Mouse (Mus musculus) erythroblast, embryonic 14.5 days (primary cell): ENCODE measurements around the gene Nuak1. TPM values are rescaled to one million over a fixed set of nuclear protein-coding genes. Genes with fewer than 3 reads are reported as not detected.

Experiments
- H3K27me3 ChIP-seq: 2 replicates; pipeline ENCODE4 v1.6.1; 2012; ENCODE audit warnings: inconsistent platforms; ENCODE audit not compliant: control insufficient read depth
- H3K36me3 ChIP-seq: 2 replicates; pipeline ENCODE4 v1.6.1; 2012; ENCODE audit warnings: mild to moderate bottlenecking, inconsistent platforms; ENCODE audit not compliant: control insufficient read depth
- H3K4me1 ChIP-seq: 2 replicates; pipeline ENCODE4 v1.6.1; 2012; ENCODE audit warnings: inconsistent platforms; ENCODE audit not compliant: control insufficient read depth
- H3K4me3 ChIP-seq: replicated peaks from 2 replicates; pipeline ENCODE3; 2012; ENCODE audit warnings: moderate library complexity, mild to moderate bottlenecking, inconsistent platforms
- H3K9me3 ChIP-seq: 2 replicates; pipeline ENCODE4 v1.6.1; 2012; ENCODE audit warnings: low read length, inconsistent platforms, mixed read lengths; ENCODE audit not compliant: control insufficient read depth
- GATA1 ChIP-seq: IDR thresholded peaks from 2 replicates; pipeline ENCODE4 v1.6.1; 2012; ENCODE audit warnings: low read length, inconsistent platforms, mixed read lengths
- TAL1 ChIP-seq: IDR thresholded peaks from 3 replicates; pipeline ENCODE4 v1.6.1; 2012; ENCODE audit warnings: low read length, inconsistent platforms, mixed read lengths
- polyA plus RNA-seq: library from polyadenylated mRNA; stranded (reverse); fragments of >175 nt; gene quantifications from 2 replicates; pipeline ENCODE4 v1.2.3, GENCODE M21; 2012

Nuak1 gene
- polyA plus RNA-seq, 1 experiment = 0.03 TPM

GRCm38 (mm10) chr10:84451883-84452282, 11.5 kb upstream of the Nuak1 start:
- no peak overlapping the region for H3K4me3 ChIP-seq
- no peak for TF ChIP-seq GATA1
- TF ChIP-seq TAL1 = no peak
- H3K4me1 ChIP-seq = no peaks in the 10 kb centered on the region
- H3K27me3 ChIP-seq = no peaks in the 10 kb centered on the region
- H3K9me3 ChIP-seq = no peaks in the 10 kb centered on the region
- H3K36me3 ChIP-seq = no peaks in the 10 kb centered on the region

GRCm38 (mm10) chr10:84450654-84451053, 10.3 kb upstream of the Nuak1 start:
- Histone ChIP-seq H3K4me1 (no peaks in the 10 kb centered on the region), H3K4me3 (no peak overlapping the region), H3K27me3 (no peaks in the 10 kb centered on the region), H3K9me3 (no peaks in the 10 kb centered on the region), H3K36me3 (no peaks in the 10 kb centered on the region)
- TF ChIP-seq GATA1 (no peak), TAL1 (no peak)

GRCm38 (mm10) chr10:84449733-84450132, 9.3 kb upstream of the Nuak1 start:
- Histone ChIP-seq H3K4me1 (no peaks in the 10 kb centered on the region), H3K4me3 (no peak overlapping the region), H3K9me3 (no peaks in the 10 kb centered on the region), H3K36me3 (no peaks in the 10 kb centered on the region), H3K27me3 (no peaks in the 10 kb centered on the region)
- TF ChIP-seq GATA1 (no peak), TAL1 (no peak)

- Histone ChIP-seq H3K36me3 (no peaks in the 10 kb centered on the region), H3K4me1 (no peaks in the 10 kb centered on the region), H3K9me3 (no peaks in the 10 kb centered on the region), H3K27me3 (peaks cover 6% of the 10 kb centered on the region), H3K4me3 (no peak overlapping the region)
- TF ChIP-seq TAL1 = no peak
- no peak for TF ChIP-seq GATA1
Observed at GRCm38 (mm10) chr10:84447411-84447821, 7.0 kb upstream of the Nuak1 start.

- H3K4me3 ChIP-seq = no peak overlapping the region
- no peaks in the 10 kb centered on the region for H3K36me3 ChIP-seq
- TF ChIP-seq GATA1 = no peak
- H3K9me3 ChIP-seq = no peaks in the 10 kb centered on the region
- no peaks in the 10 kb centered on the region for H3K4me1 ChIP-seq
- peaks cover 13% of the 10 kb centered on the region for H3K27me3 ChIP-seq
Observed at GRCm38 (mm10) chr10:84446661-84447060, 6.3 kb upstream of the Nuak1 start.

GRCm38 (mm10) chr10:84444396-84444795, 4.0 kb upstream of the Nuak1 start:
- no peaks in the 10 kb centered on the region for H3K9me3 ChIP-seq
- H3K27me3 ChIP-seq = peaks cover 36% of the 10 kb centered on the region
- peaks cover 2% of the 10 kb centered on the region for H3K4me1 ChIP-seq
- TF ChIP-seq TAL1 = no peak
- TF ChIP-seq GATA1 = no peak
- H3K4me3 ChIP-seq = no peak overlapping the region
- H3K36me3 ChIP-seq = no peaks in the 10 kb centered on the region

GRCm38 (mm10) chr10:84441846-84442245, 1.4 kb upstream of the Nuak1 start:
- no peaks in the 10 kb centered on the region for H3K36me3 ChIP-seq
- TF ChIP-seq GATA1 (no peak), TAL1 (no peak)
- no peak overlapping the region for H3K4me3 ChIP-seq
- H3K9me3 ChIP-seq = no peaks in the 10 kb centered on the region
- H3K4me1 ChIP-seq = peaks cover 2% of the 10 kb centered on the region
- peaks cover 50% of the 10 kb centered on the region for H3K27me3 ChIP-seq

- peak overlapping the region; percentile 56 for H3K4me3 ChIP-seq
- H3K4me1 ChIP-seq = peaks cover 2% of the 10 kb centered on the region
- no peaks in the 10 kb centered on the region for H3K9me3 ChIP-seq
- TF ChIP-seq GATA1 (no peak), TAL1 (no peak)
- no peaks in the 10 kb centered on the region for H3K36me3 ChIP-seq
- peaks cover 50% of the 10 kb centered on the region for H3K27me3 ChIP-seq
Observed at GRCm38 (mm10) chr10:84441434-84441785, 1.0 kb upstream of the Nuak1 start.

- no peak for TF ChIP-seq TAL1
- Histone ChIP-seq H3K36me3 (no peaks in the 10 kb centered on the region), H3K4me3 (peak overlapping the region; percentile 56), H3K27me3 (peaks cover 50% of the 10 kb centered on the region), H3K4me1 (peaks cover 2% of the 10 kb centered on the region), H3K9me3 (no peaks in the 10 kb centered on the region)
Observed at GRCm38 (mm10) chr10:84440181-84440540, 236 bp downstream of the Nuak1 start.

- H3K4me3 ChIP-seq = no peak overlapping the region
- H3K27me3 ChIP-seq = peaks cover 50% of the 10 kb centered on the region
- H3K36me3 ChIP-seq = no peaks in the 10 kb centered on the region
- H3K9me3 ChIP-seq = no peaks in the 10 kb centered on the region
- TF ChIP-seq TAL1 (no peak), GATA1 (no peak)
- peaks cover 2% of the 10 kb centered on the region for H3K4me1 ChIP-seq
Observed at GRCm38 (mm10) chr10:84439228-84439596, 1.2 kb downstream of the Nuak1 start.
